Mouse (Mus musculus) natural killer cell, adult 2 months (primary cell): Measurements from ENCODE around the gene Akap7.
A peak's percentile ranks its signal among the peaks of the same experiment; 100 is the strongest.

Experiments used
- DNase-seq, 2 experiments: peaks; one replicate each; pipeline ENCODE4 v3.0.0; 2022; ENCODE audit warnings: low spot score in 2 of 2

Akap7 gene

DNA sequence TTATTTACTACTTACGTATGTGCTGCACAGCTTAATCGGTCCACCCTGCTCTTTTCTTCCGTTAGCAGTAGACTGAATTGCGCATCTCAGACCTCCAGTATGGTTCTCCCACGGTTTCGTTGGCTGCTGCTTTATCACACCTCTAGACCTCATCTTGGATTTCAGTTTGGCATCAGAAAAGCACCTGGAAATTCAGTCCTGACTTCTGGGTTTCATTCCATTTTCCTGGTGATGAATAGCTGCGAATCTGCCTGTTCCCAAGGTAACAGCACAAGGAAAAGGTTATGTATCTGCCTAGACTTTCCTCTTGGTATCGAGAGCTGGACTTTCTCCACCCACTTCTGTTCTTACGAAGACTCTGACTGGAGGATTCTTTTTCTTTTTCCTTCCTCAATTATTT, at the start of gene Akap7:
Gene Akap7 (minus strand): TSS at position 101 of the 400 bp plus-strand sequence.
- no peak for DNase-seq

DNA sequence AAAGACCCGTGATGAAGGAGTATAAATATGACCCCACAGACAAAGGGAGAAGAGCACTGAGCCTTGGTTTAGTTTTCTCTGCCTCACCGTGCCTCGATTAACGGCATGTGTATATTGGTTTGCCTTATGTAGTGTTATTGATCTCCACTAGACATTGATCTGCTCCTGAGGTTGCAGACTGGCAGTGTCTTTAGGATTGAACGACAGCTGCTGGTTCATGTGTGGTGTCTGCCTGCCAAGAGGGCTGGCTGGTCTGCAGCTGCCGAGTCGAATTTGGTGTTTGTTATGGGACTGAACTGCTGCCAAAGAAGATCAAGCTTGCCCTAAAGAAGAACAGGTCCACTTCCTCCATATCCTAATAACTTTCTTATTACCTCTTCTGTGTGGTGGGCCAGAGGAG, 46.7 kb upstream of the Akap7 start:
- DNase-seq: no peak

DNA sequence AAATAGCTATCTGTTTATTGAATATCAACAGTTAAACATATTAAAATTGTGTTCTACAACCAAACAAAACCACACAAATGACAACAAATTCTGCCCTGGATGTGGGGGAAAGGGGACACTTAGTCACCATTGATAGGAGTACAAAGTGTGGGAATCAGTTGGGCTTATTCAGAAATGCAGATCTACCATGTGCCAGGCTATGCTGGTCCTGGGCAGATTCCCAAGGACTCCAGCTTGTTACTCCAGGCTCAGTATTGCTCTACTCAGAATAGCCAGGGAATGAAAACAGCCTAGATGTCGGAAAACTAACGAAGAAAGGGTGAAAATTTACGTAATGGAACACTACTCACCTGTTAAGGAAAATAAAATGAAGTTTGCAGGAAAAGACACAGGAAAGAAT, 46.3 kb upstream of the Akap7 start:
- no peak for DNase-seq

DNA sequence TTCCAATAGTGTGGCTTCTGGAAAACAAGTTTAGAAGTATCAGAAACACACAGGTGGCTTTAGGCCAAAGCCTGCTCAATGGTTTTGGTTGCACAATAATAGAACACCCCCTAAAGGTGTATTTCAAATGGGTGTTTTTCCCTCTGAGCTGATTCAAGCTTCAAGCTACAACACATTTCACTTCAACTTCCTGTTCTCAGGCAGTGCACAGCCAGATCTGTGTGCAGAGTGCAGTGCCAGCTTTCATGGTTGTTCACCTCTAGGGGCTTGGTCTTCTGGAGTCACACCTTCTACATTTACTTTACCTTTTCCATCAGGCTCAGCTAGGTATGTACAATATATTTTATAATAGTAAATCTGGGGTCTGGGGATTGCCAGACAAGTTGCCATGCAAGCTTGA, 35.1 kb upstream of the Akap7 start:
- no peak for DNase-seq

DNA sequence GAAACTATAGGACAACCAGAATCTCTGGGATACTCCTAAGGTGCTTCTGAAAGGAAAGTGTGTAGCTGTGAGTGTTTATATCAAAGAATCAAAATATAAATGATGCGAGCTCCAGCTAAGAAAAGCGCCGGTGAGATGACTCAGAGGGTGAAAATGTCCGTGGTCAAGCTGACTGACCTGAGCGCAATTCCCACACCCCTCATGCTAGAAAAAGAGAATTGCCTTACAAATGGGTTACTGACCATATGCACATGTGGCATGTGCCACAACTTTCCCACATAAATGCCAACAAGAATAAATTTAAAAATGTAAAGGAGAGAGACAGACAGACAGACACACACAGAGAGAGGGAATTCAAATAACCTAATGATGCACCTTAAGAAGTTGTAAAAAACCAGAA, 33.0 kb upstream of the Akap7 start:
- DNase-seq: no peak

DNA sequence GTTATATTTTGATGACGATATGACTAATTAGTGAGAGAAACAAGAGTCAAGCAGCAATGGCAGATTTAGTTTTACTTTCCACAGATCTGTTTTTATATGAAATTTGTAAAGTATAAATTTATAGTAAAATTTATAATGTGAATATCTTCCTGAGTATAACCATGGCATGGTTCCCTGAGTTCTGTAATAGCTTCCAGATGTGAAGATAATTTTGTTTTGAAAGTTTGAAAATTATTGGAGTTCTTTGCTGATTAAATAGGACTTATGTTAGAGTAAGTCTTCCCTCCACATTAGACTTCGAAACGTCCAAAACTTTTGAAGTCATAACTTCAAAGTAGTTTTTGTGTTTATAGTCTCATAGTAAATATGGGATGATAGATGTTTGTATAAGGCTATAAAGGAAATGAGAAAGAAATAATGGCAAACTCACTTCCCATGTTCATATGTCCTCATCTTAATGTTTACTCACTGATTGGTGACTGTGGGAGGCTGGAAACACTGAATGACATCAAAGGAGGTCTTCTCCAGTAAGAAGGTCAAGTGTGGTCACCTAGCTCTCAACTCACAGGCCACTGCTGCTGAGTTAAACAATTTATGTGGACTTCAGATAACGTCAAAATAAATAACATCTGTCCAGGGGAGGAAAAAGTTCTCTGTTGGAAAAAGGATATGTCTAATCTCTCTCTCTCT, 25.9 kb upstream of the Akap7 start:
- DNase-seq: no peak

DNA sequence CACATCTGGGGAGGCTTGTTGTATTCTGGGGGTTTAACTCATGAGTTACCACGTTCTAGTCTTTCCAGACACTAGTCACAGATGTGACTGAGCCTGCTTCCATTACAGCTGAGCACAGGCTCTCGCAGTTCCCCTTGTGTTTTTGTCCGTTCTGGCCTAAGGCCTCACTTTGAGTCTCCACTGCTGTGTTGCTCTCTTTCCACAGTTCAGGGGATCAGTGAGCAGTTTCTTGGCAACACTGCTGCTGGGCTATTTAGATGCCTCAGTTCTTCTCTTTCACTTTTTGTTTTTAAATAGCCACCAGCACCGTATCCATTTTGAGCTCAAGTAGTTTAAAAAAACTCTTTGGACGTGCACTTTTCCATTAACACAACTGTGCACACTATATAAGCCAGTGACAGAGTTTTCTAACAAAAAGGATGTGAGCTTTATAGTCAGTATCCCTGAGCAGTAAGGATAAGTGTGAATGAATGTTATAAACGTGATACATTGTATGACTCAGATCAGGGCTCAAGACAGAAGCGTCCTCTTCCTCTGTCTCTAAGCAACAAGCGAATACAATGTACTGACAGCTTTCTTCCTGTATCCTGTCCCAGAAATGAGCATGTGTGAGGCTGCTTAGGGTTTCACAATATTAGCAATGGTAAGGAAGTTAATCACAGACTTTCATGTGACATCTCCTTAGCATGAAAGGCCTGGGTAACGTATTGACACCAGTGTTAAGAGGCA, 23.8 kb upstream of the Akap7 start:
- DNase-seq: peak; percentile 5 to 15

DNA sequence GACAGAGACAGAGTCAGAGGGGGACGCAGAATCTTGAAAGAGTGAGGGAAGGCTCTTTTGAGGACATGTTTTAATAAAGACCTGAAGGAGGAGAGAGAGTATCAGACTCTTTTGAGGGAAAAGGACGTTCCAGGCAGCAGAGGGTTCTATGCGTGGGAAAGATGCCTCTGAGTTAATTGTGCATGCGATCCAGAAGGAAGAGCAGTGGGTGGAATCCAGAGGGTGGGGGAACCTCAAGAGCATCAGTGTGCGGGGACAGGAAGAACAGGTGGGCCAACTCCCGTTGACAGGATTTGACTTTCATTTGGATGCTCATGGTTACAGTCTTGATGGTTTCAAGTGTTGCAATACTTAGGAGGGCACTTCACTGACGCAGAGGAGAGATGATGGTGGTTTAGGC, 22.4 kb upstream of the Akap7 start:
- no peak for DNase-seq

DNA sequence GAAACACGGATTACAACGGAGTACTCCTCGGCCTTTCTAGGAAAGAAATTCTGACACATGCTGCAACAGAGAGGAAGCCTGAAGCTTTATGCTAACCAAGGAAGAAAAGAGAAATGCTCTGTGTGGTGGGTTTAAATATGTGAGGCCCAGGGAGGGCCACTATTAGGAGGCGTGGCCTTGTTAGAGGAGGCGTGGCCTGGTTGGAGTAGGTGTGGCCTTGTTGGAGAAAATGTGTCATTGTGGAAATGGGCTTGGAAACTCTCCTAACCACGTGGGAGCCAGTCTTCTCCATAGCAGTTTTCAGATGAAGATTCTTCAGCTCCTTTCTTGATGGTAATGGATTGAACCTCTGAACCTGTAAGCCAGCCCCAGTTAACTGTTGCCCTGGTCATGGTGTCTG, 19.8 kb upstream of the Akap7 start:
- no peak for DNase-seq

DNA sequence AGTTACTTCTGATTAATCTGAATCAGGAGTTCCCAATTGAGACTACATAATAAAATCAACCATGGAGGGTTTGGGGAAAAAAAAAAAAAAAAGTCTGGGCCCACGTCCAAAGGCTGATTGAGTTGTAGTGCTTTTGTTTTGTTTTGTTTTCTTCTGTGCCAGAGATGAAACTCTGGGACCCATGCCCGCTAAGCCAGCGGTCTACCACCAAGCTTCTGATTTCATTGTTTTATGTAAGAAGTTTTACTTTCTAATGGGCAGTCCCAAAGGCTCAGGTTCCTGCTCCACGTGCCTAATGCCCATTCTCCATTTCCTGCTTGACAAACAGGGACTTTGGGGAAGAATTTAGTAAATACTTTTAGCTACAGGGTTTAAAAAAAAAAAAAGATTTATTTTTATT, 18.0 kb upstream of the Akap7 start:
- DNase-seq: no peak

DNA sequence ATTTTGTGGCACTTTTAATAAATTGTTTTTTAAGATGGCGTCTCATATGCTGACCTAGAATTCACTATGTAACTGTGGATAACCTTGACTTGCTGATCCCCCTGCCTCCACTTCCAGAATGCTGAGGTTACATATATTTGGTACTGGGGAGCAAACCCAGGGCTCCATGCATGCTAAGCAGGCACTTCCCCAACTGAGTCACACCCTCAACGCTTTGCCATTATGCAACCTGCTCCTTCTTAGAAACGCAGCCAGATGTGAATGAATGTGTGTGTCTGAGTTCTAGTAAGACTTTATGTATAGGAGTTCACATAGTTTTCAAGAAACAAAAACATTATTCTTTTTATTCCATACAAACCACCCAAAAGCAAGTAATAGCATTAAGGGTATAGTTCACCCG, 13.5 kb upstream of the Akap7 start:
- no peak for DNase-seq

DNA sequence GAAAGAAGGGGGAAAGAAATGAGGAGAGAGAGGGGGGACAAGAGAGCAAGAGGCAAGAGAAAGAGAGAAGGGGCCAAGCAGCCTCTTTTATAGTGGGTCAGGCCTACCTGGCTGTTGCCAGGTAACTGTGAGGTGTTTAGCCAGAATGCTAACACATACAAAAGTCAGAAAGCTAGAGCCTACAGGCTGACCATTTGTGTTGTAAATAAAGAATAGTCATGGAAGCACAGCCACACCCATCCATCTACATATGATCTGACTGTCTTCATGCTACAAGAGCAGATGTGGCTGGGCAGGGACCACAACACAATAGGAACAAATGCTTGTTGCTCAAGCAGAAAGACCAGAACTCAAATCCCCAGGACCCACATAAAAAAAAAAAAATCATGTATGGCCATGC, 11.9 kb upstream of the Akap7 start:
- DNase-seq: no peak

DNA sequence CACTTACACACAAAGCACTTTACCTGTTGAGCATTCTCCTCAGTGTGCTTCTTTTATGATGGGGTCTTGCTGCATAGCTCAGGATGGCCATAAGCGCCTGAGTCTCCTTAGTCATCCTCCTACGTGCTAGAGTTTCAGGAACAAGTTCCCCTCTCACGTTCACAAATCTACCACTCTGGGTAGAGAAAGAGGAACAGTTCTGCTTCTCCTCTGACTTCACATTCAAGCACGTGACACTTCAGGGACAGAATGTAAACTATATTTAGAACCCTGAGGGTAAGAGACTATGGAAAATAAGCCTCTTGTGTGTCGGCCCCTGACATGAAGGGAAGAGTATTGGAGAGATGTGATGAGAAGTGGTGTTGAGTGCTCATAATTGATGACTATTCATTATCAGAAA, 10.7 kb upstream of the Akap7 start:
- DNase-seq: no peak

DNA sequence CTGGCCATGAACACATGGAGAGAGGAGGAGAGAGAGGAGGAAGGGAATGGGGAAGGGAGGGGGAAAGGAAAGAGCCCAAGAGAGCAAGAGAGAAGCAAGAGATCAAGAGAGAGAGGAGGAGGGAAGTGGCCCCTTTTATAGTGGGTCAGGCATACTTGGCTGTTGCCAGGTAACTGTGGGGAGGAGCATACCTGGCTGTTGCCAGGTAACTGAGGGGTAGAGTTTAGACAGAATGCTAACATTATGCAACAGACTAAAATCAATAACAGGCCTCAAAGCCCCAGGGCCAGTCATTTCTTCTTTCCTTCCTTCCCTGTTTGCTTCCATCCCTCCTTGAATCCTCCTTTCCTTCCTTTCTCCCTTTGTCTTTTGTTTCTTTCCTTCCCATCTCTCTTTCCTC, 10.0 kb upstream of the Akap7 start:
- DNase-seq: no peak

DNA sequence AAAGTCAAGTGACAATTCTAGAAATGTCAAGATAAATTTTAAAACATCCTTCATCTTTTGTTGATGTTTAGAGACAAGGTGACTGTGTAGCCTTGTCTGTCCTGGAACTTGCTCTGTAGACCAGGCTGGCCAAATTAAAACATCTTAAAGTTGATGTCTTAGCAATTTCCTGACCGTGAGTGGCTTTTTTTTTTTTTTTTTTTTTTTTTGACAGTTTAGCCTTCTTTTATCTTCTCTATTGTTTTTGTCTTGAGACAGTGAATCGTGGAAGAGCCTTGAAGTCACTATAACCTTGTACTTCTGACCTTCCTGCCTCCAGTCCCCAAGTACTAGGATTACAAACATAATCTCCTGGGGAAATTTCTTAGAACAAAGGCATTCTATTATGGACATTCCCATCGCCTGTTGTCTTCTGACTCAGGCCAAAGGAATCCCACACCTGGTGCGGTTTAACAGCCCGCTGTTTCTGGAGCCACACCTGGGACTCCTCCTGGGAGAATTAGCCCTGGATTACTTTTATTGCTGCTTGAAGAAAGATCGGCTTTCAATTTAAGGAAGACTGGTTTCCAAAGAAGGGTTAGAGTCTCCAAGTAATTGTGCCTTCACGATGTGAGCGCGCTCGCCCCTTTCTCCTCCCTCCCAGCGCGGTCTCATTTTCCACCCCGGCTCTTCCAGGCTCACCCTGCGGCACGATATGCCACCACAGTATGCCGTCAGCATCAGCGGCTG, 6.3 kb upstream of the Akap7 start:
- no peak for DNase-seq

DNA sequence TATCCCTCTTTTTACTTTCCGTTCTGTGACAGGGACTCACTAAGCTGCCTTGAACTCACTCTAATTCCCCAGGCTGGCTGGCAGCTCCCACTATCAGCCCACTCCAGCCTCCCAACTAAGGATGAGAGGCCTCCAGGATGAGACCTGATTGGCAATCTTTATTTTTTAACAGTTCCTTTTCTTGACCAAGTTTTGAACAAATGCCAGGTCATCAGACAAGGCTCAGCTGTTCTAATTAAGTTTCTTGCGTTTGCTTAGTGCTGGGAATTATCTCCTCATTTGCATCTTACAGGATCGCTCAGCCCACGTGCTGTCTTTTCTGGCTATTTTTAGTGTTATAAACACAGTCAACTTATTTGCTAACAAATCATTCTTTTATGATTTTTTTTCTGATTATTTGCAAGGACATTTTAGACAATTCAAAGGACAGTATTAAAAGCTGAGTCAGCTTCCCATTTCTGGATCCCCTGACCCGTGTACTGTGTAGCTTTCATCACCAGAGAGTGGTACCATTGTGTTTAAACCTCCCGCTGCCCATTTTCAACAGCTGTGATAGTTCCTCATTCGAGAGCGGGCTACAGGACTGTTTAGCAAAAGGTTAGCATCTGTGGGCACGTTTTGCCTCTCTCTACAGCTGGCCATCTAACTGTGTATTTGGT, 4.0 kb upstream of the Akap7 start:
- peak in 1 of 2 experiments; percentile 29 for DNase-seq

DNA sequence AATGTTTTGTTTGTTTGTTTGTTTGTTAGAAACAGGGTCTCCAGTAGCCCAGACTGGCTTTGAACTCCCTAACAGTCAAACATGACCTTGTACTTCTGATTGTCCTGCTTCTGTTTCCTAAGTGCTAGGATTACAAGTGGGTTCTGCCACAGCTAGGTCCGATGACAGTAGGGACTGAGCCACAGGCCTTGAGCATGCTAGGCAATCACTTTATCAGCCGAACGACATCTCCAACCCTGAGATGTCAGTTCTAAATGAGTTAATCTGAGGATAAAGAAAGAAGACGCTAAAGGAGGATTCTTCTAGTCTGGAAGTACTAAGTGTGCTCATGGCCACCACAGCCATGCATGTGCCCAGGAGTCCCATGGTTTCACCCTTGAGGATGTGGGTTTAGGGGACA, 3.1 kb upstream of the Akap7 start:
- DNase-seq: no peak

DNA sequence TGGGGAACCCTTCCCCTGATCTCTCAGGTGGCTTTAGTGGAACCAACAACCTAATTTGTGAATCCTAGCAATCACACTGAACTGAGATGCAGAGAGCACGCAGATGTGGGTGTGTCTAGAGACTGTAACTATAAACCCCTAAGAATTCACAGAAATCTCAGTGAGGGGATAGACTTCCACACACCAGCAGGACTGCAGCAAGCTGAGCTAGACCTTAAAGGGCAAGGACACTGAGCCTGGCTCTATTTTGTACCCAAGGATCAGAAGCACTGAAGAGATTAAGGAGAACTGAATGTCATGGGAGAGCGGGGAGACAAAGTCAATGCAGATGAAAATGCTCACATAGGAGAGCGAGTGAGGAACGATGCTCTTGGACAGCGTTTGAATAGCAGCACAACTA, 2.3 kb upstream of the Akap7 start:
- DNase-seq: no peak

DNA sequence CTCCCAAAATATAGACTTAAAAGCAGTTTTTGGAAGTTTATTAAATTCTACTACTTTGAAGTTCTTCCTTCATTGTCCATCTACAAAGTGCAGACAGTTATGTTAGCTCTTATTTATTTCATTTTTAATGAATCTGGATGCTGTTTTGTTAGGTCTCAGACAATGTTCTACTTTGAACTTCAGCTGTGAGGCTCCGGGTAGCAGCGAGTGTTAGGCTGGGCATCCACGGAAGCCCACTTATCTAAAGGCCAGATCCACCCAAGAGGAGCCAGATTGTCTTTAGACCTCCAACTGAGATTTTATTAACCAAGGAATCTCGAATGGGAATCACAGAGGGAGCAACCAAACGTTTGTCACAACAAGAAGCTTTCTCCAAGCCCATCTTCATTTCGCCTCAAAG, 2.5 kb downstream of the Akap7 start:
- DNase-seq: no peak

DNA sequence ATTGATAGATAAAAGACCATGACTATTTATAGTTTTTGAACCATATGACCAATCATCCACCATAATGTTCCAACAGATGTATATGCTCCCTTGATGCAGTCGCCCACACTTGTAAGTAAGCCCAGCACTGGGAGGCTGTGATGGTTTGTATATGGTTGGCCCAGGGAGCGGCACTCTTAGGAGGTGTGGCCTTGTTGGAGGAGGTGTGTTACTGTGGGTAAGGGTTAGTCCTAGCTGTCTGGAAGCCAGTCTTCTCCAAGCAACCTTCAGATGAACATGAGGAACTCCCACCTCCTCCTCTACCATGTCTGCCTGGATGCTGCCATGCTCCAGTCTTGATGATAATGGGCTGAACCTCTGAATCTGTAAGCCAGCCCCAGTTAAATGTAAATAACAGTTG, 3.1 kb downstream of the Akap7 start:
- DNase-seq: no peak

DNA sequence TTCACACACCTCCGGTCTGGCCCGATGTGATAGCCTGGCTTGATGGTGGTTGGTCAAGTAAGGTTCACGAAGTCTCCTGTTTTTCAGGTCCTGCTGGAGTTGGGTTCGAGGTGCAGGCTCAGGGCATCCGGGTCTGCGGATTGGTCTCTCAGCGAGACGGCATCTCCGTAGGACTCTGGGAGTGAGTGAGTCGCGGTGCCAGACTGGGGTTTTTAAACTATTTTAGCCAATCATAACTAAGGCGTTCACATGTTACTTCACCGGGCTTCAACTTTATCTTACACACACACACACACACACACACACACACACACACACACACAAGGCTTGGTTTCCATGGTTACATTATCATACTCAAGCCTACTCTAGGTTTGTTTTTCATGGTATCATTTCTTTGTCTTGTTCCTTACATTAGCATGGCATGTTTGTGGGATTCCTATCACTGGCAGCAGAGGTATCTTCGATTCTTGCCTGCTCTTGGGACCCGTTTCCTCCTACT, 8.6 kb downstream of the Akap7 start:
- no peak for DNase-seq

DNA sequence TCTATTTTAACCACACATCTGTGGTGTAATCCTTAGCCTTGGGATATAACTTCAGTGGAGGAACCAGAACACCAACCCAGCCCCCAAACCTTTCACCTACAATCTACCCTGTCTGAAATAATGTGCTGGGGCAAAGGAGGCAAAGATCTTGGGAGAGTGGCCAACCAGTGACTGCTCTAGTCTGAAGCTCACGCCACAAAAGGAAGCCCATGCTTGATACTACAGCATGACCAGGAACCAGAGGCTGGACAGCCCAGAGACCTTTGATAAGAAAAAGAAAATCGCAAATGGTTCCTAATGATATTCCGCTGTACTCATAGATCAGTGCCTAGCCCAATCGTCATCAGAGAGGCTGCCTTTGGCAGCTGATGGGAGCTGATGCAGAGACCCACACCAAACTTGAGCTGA, 9.4 kb downstream of the Akap7 start:
- no peak for DNase-seq
